Mouse (Mus musculus) lung, adult 2 months (tissue): ENCODE measurements around the gene Hes7.

Experiments used
- CTCF ChIP-seq: fragments of 200-500 bp; IDR thresholded peaks from 2 replicates; pipeline ENCODE4 v1.5.1; 2011; ENCODE audit warnings: mild to moderate bottlenecking, low read length, control low read depth; ENCODE audit not compliant: insufficient read depth
- POLR2A ChIP-seq: fragments of 200-500 bp; IDR thresholded peaks from 2 replicates; pipeline ENCODE4 v1.6.1; 2011; ENCODE audit warnings: low read depth, mild to moderate bottlenecking, control low read depth, low read length, borderline replicate concordance; ENCODE audit errors: extremely low read depth

- TF ChIP-seq CTCF (no peak), POLR2A (no peak)
These were observed 30.8 kb downstream of the Hes7 start for GRCm38 (mm10) chr11:69151004-69151403.
